Mouse (Mus musculus): ENCODE results near the gene Aldh18a1.
"Not testable (repeated sequence)": the region's sequence is repeated elsewhere in the genome, so short reads cannot be mapped to it uniquely, and the experiment has no call there.

Gene Aldh18a1

DNA sequence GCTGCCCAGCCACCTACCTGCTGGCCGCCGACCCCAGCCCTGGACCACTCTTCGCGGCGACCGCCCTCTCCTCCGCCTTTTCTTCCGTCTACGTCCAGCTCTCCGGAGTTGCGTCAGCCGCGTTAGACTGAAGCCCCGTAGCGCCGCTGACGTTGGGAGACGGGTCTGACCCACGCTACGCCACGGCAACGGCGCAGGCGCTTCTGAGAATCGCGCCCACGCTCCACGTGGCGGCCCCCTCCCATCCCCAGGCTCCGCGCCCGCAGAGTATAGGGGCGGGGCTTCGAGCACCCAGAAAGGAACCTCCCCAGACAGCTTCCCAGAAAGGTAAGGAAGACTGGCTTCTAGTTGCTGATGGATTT, at the start of gene Aldh18a1:
Gene Aldh18a1, minus strand, starts transcription at position 171 of the 362 bp plus-strand sequence.
- DNase-seq = peak; percentile 93 to 97

GRCm38 (mm10) chr19:40637601-40638000, 49.3 kb upstream of the Aldh18a1 start:
- DNase-seq = no peak

- DNase-seq = no peak
Measured at GRCm38 (mm10) chr19:40637091-40637490, 48.8 kb upstream of the Aldh18a1 start.

- no peak for DNase-seq
Measured at GRCm38 (mm10) chr19:40633144-40633543, 44.9 kb upstream of the Aldh18a1 start.

DNA sequence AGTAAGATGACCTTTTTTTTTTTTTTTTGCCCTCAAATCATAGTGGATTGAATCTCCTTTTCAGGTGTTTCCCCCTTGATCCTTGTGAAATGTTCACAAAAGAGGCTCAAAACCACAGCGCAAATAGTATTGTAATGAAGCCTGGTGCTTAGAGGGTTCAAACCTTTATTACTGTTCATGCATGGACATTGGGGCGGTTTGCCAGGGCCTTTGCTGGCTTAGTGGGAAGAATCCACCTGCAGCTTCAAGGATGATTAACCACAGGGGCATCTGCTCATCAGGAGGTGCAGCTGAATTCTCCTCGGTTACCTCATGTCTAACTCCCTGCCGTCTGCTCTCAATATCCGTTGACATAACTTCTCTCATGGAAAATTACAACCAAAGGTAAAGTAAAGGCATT, 44.4 kb upstream of the Aldh18a1 start:
- DNase-seq = no peak

GRCm38 (mm10) chr19:40632193-40632592, 43.9 kb upstream of the Aldh18a1 start:
- DNase-seq = no peak

GRCm38 (mm10) chr19:40630606-40631005, 42.3 kb upstream of the Aldh18a1 start:
- DNase-seq = no peak

- no peak for DNase-seq
Measured at GRCm38 (mm10) chr19:40630096-40630495, 41.8 kb upstream of the Aldh18a1 start.

DNA sequence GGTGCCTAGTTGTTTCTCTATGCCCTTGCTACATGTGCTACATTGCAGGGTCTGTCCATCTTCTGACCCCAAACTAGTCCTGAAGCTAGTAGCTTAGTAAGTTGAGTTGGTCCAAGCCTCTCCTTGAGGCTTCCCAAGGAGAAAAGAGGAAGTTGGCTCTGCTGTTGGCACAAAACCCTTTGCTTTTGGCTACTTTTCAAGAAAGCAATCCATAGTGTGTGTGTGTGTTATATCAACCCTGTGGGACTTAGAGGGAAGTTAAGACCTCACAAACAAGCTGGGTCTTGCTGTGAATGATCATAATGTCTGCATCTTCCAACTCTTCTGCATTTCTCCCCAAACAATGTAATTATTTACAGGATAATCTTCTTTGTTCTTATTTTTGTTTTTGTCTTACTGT, 40.7 kb upstream of the Aldh18a1 start:
- no peak for DNase-seq

DNA sequence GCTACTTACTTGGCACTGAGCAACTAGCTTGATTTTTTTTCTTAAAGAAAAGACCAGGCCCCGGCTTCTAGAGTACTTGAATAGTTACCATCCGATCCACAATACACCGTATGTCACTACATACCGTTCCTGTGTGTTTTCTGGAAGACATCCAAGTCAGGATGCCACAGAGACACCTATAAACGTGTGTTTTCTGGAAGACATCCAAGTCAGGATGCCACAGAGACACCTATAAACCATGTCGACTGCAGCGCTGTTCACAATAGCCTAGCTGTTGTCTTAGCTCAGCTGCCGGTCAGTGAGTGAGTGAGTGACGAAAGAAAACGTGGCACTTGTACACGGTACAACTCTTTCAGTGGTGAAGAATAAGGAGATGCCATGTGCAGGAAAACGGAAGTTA, 37.7 kb upstream of the Aldh18a1 start:
- no peak for DNase-seq

DNA sequence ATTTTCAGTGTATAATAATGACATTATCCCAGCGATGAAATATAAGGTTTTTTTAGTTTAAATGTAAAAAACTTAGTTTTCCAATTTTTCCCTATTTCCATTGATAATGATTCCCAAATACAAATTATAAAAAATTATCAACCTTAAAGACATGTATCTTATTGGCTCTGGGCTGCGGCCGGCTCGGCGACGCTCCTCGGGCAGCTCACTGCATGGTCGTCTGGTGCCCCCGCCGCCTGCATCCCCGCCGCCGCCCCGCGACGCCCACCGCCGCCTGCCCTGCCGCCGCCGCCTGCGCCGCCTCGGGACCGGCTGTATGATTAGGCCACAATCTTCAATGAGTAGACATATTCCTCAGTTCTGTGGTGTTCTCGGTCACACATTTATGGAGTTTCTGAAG, 33.4 kb upstream of the Aldh18a1 start:
- not testable (repeated sequence) for DNase-seq

DNA sequence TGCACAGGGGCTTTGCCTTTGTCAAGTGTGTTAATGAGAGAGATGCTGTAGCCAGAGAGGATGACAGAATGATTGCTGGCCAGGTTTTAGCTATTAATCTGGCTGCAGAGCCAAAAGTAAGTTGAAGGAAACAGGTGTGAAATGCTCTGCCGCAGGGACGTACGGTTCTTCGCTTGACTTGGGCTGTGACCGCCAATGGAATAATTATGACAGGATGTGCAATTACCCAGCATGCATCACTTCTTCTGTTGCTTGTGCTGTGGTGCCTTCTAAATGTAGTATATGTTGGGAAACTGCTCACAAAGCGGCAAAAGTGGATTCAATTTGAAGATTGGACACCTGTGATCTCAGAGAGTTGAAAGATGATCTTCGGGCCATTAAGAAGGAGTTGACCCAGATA, 27.8 kb upstream of the Aldh18a1 start:
- DNase-seq = peak in 1 of 2 experiments; percentile 10

GRCm38 (mm10) chr19:40614811-40615210, 26.5 kb upstream of the Aldh18a1 start:
- DNase-seq = no peak

DNA sequence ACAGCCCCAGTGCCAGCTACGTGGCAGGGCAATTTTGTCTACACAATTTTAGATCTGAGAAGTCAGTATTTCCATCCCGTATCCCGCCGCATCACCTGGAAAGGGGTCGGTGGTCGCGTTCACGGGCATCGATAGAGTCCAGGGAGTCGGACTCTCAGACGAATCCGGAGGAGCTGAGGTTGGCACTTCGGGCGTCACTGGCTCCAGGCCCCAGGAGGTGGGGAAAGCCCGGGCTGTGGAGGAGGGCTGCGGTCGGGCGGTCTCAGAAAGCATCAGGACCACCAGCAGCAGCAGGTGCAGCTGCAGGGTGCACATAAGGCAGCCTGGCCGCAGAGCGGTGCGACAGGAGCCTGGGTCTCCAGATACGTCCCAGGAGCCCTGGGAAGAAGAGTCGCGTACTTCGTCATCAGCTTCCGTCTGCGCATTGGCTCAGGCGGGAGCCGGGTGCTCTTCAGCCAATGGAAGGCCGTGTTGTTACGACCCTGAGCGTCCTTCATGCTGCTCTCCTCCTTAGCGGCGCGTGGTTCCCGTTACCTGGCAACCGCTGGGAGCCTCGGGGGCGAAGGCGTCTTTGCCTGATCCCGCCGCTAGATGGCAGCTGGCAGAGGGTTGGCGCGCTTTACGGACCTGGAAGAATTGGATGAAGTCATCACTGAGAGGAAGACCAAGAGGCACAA, 23.7 kb upstream of the Aldh18a1 start, which contains the start of the genes Tctn3 and Entpd1:
Gene Tctn3, minus strand, starts transcription at position 404 of the 677 bp plus-strand sequence.
Gene Entpd1, plus strand, starts transcription at position 537 of the 677 bp plus-strand sequence.
- peak; percentile 91 to 94 for DNase-seq

DNA sequence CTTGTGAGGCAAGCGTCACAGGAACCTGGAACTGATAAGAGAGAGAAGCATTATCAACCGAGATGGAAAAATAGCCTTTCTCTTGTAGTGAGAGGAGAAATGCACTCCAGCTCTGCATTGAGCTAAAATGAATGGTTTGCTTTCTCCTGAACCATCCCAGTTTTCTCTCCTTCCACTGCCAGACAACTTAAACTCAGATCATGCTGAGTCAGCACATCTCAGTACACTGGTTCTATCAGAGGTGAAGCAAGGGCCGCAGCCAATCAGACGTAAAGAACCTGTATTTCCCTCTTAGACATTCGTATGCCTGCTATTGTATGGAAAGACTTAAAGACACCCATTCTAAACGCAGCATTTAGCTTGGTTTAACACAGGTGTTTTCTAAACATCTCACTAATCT, 19.4 kb upstream of the Aldh18a1 start:
- no peak for DNase-seq

DNA sequence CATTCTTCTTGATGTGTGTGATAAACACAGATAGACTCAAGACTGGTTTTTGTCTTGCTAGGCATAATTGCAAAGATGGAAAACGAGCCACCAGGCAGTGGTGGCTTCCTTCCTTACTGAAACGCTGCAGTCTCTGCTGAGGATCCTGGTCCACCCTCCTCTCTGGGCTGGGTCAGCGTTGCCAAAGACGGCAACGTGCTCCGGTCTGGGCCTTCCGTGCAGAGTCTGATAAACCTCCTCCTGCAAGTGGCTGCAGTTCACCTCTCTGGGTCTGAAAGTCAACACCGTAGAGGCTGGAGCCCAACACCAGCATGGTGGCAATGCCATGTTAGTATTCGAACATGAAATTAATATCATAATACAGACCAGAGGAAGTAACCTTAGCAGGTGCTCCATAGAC, 16.9 kb upstream of the Aldh18a1 start:
- DNase-seq = no peak

GRCm38 (mm10) chr19:40601870-40602269, 13.6 kb upstream of the Aldh18a1 start:
- DNase-seq = no peak

- not testable (repeated sequence) for DNase-seq
Measured at GRCm38 (mm10) chr19:40600846-40601245, 12.6 kb upstream of the Aldh18a1 start.

- DNase-seq = no peak
Measured at GRCm38 (mm10) chr19:40595831-40596230, 7.6 kb upstream of the Aldh18a1 start.

- DNase-seq = no peak
Measured at GRCm38 (mm10) chr19:40595231-40595630, 7.0 kb upstream of the Aldh18a1 start.

GRCm38 (mm10) chr19:40589530-40589880, 1.2 kb upstream of the Aldh18a1 start:
- DNase-seq = no peak

- DNase-seq = peak; percentile 92 to 95
Measured at GRCm38 (mm10) chr19:40588847-40589529, 725 bp upstream of the Aldh18a1 start.

DNA sequence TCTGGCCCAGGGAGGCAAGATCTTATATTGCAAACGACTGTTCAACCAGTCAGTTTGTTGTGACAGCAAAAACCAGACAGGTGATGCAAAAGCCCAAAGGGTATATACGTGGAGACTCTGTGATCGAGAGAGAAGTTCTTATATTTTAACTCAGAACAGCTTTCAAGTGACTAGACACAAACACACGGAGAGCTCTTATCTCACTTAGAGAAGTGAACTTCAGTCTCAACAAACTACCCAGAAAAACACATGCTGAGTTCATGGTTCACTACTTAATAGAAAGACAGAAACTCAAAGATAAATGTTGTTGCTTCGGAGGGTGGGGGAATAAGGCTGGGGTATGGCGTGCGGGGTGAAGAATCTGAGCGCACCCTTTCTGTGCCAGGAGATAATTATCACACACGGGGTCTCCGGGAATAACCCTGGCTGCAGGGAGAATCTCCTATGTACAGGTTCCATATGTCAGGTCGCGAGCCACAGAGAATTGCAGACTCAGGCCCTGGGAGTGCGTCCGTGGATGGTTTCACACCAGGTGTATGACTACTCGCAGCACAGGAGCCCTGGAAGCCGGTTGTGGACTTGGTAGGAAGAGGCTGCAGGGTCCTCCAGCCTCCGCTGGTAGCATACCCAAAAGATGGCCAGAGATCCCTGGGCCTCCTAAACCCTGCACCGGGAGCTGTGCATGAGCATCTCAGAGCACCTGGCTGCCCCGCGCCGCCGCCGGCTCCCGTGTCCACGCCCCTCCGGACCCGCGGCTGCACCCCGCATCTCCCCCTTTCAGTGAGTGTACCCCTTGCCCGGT, 571 bp downstream of the Aldh18a1 start:
- DNase-seq = no peak

DNA sequence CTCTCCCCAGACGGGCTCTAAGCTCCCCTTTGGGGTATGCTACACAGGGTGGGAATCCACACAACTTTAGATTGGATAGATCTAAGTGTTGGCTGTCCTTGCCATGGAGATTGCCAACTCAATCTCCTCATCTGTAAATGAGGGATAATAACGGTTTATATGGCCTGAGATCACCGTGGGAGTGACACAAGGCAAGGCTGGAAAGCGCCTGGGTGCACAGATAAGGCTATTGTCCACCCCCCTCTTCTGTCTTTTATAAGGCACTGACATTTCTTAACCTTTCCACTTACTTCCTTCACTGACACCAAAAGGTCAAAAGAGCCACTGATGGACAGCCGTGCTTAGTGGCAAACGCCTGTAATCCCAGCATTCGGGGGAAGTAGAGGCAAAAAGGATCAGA, 1.4 kb downstream of the Aldh18a1 start:
- no peak for DNase-seq

Data from thymus, postnatal 36 days (tissue).